Mouse (Mus musculus) T-helper 17 cell (primary cell): ENCODE results near the gene Trhr2.

Experiments
- in situ Hi-C, 2 experiments: fragments of 300-600 bp; cut with MboI, MseI; formaldehyde crosslinking; loops; 1 replicate in 1 of 2; 2 replicates in 1 of 2; pipeline ENCODE4 v1.15.1; 2025; ENCODE audit warnings: high pct_unique_total_duplicates in 2 of 2

Trhr2 gene

DNA sequence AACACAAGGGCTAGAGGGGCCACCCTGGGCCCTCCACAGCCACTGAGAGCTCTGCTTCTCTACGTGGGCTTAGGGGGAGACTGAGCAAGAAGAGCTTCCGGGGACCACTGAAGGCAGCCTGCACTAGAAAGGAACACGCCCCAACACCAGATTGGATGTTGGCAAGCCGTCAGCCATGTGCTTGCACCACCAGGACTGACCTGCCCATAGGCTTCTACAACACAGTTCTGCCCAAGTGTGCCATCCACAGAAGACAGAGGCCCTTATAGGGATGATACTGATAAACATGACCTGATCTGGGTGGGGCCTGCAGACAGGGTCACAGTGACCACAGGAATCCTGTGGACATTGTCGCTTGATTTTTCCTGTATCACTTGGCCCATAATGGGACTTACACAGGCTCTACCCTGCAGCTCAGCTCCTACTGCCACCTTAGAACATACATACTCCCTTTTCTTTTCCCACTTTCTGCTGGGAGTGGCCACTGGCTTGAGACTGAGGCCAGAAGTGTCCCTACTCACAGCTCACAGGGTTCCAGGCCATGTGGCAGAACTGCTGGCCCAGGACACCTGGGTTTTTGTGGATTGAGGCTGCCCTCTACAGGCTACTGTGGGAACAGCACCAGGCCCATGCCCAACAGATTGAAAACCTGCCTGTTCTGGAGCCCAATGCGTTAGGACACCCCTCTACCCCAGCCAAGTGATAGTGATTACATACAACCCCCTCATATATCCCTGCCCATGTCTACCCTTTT lies 27.6 kb downstream of the Trhr2 start:
- in situ Hi-C loops: loop anchor here (5.0 kb wide), 1 partner anchor 61 kb away; no protein-coding TSS in a partner anchor

DNA sequence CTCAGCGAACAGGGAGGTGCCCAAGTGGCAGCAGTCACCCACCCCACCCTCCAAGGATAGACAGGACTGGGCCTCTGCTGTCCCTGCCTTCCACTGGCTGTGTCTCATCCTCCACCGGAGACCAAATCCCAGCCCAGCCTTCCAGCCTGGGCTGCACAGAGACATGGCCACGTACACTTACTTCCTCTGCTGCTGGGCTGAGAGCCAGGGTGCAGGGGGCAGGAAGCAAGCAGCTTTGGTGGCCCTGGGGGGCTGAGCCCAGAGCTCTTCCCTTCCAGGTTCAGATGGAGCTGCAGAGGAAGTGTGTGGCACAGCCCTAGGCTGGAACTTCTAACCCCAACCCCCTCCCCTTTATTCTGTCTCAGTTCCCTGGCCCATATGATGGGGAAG lies 29.4 kb downstream of the Trhr2 start:
- in situ Hi-C loops: loop anchor here (5.0 kb wide), 1 partner anchor 59 kb away; no protein-coding TSS in a partner anchor

DNA sequence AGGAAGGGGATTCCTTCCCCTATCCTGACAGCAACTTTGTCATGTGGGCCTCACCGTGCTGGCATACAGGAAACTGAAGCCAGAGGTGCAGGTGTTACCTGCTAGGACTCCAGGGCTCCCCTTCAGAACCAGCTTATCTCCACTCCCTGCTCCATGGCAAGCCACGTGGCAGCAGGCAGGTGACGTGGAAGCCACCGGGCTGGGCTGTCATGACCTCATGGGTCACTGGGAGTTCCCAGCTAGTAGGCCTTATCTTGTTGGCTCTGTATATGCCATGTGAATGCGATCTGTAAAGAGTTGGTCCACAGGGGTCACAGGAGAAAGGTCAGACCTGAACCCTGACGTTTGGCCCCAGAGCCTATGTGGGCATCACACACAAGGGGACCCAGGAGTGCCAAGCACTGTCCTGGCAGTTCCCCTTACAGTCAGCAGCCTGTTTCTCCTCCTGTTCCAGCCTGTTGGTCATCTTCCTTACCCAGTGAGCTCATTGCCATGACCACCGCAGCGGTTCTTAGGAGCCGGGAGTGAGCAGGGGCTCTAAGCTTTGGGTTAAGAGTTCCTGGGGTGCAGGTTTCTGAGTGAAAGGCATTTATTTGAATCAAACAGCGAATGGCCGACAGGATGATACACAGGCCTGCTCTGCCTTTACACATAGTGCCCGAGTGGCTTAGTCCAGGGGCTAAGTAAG lies 30.0 kb downstream of the Trhr2 start:
- in situ Hi-C loops: loop anchor here (5.0 kb wide), 1 partner anchor 58 kb away; no protein-coding TSS in a partner anchor

DNA sequence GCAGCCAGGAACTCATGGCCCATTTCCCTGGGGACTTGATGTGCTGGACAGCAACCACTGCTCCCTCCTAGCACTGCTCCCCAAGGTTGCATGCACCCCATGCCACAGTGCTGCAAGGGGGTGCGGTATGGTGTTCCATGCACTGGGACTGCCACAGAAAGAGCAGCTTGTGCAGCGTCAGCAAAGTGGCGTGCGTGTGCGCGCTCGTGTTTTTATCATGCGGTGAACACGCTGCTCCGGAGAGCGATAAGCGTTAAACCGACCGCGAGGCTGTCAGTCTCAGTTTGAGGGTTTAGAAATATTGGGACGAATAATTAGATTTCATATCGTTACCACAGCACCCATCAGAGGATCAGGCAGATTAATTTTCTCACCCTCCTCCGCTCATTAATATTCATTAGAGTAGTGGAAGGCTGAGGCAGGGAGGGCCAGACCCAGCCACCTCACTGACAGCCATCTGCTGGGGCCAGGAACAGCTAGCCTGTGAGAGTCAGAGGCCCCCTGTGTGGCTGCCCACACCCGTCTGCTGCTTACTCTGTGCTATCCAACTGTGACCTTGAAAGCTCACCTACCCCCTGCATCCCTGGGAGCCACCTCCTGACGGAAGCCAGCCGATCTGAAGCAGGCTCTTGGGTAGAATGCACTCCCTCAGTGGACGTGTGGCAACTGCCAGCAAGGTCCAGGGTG lies 30.9 kb downstream of the Trhr2 start:
- in situ Hi-C loops: loop anchor here (5.0 to 10.0 kb wide), 2 partner anchors 57 to 555 kb away; no protein-coding TSS in a partner anchor

DNA sequence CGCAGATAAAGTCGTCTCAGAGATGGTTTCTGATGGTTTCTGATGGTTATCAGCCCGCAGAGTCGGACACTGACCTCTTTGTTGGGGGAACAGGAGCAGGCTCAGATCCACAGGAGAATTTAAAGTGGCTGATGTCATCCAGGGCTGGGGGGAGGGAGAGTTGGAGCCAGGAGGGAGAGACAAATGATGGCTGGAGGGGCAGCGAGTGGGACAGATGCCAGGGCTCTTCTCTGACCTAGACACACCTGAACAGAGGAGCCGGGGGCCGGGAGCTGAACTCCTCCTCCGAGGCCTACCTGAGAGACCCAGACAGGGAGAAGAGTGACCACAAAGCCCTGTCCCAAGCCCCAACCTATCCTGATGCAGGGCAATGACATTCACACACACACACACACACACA lies 31.5 kb downstream of the Trhr2 start:
- in situ Hi-C loops: loop anchor here in 1 of 2 experiments (10.0 kb wide), 1 partner anchor 554 kb away; no protein-coding TSS in a partner anchor

DNA sequence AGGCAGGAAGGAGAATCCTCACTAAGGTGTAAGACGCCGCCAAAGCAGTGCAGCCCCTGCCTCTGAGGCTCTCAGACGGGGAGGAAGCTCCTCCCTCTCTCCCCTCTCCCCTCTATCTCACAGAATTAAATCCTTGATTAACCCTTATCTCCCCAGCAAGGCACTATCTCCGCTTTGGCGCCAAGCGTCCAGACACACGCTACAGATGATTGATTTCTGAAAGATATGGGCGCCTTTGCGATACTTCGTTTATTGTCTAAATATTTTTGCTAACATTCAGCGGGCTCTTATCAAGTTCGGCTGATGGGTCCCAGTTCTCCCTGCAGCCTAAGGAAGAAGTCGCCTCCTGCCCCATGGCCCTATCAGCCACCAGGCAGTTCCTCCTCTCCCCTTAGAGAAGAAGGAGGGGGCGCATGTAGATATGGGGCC lies 34.4 kb downstream of the Trhr2 start:
- in situ Hi-C loops: loop anchor here in 1 of 2 experiments (10.0 kb wide), 1 partner anchor 551 kb away; no protein-coding TSS in a partner anchor

DNA sequence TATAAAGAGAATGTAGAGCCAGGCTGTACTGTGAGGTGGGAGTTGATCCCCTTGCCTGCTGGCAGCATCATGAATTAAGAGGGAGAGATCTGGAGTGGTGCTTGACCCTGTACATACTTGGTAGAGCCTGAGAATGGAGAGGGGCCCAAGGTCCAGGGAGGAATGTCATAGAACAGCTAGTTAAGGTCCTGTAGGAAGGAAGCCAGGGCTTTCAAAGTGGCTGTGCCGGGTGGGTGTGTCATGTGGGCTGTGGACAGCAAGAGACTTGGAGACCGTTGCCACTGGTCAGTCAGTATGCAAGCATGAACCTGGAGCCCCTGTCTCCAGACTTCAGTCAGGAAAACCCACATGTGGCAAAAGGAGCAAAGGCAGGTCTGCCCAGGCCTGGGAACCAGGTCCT lies 35.4 kb downstream of the Trhr2 start:
- in situ Hi-C loops: loop anchor here in 1 of 2 experiments (10.0 kb wide), 1 partner anchor 550 kb away; no protein-coding TSS in a partner anchor

DNA sequence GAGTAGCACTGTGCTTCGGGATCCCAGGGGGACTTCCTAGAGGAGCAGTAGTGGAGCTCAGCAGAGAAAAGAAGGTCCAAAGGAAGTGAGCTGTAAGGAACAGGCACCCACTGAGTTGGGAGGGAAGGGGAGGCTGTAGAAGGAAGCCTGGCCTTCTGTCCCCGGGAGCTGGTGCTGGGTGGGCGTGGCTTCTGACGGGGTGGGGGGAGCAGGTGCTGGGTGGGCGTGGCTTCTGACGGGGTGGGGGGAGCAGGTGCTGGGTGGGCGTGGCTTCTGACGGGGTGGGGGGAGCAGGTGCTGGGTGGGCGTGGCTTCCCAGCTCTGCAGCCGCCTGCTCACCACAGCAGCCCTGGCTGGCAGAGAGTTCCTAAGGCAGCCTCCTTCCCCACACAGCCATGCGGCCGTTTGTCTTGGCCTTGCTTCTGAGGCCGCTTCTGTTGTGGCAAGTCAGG lies 36.6 kb downstream of the Trhr2 start:
- in situ Hi-C loops: loop anchor here in 1 of 2 experiments (10.0 kb wide), 1 partner anchor 549 kb away; no protein-coding TSS in a partner anchor

DNA sequence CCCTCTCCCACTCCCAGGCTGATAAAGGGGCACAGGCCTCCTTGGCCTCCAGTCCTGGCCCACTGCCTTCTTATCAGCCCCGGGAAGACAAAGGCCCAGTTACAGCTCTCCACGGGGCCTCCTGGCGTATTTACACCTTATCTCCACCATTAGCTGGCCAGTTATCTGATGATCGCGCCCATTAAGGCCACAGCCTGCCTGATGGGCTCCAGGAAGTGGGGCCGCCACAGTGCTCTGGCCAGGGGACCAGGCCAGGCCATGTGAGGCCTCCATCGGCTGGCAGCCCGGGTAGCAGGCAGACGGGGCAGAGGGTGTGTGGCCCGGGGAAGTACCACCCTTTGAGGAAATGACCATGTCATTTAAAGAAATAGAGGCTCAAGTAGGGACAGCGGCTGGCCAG lies 37.8 kb downstream of the Trhr2 start:
- in situ Hi-C loops: loop anchor here in 1 of 2 experiments (10.0 kb wide), 1 partner anchor 548 kb away; no protein-coding TSS in a partner anchor

DNA sequence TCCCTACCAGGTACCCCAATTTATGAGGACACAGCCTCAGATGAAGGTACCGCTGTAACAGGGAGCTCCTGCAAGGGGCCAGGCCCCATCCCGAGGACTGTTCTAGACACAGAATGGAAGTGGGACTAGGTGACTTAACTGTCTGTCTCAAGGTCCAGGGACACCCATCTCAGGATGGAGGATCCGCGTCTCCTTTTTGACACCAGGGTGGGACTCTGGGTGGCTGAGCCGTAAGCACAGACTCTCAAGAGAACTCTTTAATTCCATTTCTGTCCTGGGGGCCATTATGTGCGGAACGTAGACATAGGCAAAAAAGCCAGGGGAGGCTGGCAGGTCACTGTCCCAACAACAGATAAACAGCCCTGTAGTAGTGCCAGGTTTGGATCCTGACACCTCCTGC lies 38.4 kb downstream of the Trhr2 start:
- in situ Hi-C loops: loop anchor here in 1 of 2 experiments (10.0 kb wide), 1 partner anchor 547 kb away; no protein-coding TSS in a partner anchor

DNA sequence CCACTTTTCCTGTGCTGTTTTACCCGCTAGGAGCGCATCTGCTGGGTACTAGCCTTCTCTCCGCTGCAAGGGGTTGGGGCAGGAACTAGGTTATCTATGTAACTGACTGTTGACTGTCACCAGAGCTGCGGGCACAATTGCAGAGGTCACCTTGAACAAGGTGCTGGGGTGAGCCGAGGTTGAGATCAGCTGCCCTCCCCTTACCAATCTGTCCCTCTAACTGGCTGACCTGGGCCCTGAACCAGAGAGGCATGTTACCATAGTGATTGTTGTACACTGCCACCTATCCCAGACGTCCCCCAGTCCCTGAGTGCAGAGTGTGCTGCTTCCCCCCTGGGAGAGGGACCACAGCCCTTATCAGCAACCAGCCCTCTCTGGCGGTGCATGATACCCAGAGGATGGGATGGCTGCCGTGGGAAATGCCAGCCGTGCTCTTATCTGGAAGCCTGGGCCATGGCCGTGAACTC lies 39.1 kb downstream of the Trhr2 start:
- in situ Hi-C loops: loop anchor here in 1 of 2 experiments (10.0 kb wide), 1 partner anchor 547 kb away; no protein-coding TSS in a partner anchor

DNA sequence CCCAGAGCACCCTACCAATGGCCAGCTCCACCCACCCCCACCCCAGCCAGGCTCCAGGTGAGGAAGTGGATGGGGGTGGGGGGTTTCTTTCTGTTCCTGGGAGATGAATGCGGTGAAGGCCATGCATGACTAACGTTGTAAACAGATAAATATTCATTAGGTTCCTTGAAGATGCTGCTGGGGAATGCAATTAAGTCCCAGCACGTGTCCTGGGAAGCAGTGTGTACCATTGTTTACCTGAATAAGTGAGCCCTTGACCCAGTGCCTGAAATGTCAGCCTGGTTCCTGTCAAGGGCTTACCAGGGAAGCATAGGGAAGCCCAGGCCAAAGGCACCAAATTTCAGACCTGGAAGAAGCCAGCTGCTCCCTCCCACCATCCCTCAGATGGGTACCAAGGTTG lies 40.0 kb downstream of the Trhr2 start:
- in situ Hi-C loops: loop anchor here in 1 of 2 experiments (10.0 kb wide), 1 partner anchor 546 kb away; no protein-coding TSS in a partner anchor

DNA sequence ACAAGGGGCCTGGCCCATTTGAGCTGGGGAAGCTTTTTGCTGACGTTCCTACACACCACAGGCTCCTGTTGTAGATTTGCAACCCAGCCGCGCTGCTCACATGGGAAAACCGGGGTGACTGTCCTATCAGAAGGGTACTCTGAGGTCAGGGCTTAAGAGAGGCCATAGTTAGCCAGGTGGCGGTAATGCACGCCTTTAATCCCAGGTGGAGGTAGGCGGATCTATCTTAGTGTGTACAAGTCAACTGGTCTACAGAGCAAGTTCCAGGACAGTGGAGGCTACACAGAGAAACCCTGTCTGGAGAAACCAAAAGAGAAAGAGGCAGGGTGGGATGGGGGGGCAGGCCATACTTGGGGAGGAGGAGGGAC lies 40.9 kb downstream of the Trhr2 start:
- in situ Hi-C loops: loop anchor here in 1 of 2 experiments (10.0 kb wide), 1 partner anchor 545 kb away; no protein-coding TSS in a partner anchor

DNA sequence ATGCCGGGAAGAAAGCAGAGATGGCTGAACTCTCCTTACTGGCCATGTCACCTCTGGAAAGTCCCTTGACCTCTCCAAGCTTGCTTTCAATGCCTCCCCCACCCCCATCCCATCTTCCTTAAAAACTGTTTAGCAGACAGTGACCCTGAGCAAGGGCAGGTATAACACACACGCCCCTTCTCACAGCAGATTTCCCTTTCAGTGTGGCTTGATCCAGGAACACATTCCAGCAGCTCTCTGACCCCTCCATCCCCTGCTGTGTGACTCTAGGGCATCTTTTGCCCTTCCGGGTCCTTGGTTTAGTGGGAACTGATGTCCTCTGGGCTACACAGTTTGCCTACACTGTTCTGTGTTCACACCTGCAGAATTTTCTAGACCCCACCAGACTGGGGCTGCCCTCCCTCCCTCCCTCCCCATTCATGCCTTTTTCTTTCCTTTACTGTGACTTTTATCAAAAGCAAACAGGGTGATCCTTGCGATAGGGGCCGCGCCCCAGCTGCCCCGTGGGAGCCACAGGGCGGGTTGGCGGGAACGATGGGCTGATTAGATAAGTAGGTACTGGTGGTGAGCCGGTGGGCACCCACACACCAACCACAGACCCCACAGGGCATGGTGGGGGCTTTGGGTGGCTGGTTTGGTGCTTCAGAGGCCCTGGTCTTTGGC lies 41.4 kb downstream of the Trhr2 start:
- in situ Hi-C loops: no loop called here

DNA sequence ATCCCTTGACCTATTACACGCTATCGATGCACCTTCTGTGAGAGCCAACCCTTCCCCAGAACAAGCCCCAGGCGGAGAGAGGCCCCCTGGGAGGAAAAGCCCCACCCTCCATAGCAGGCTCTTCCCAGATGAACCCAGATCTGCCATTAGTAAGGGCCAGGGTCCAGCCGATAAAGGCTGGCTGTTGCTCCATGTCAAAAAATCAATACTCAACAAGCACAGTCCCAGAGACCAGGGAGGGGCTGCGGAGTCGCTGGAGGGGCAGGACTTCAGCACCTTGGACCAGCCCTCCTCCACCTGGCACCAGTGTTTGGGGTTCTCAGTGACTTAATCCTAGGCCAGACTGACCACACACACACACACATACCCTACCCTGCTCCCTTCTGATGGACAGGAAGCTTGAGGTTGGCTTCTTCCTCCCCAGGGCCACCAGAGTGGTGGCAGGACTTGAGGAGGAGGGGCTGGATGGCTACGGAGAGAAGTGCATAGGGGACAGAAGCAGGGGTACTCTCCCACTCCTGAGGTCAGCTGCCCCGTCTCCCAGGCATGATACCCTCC lies 42.5 kb downstream of the Trhr2 start:
- in situ Hi-C loops: no loop called here

DNA sequence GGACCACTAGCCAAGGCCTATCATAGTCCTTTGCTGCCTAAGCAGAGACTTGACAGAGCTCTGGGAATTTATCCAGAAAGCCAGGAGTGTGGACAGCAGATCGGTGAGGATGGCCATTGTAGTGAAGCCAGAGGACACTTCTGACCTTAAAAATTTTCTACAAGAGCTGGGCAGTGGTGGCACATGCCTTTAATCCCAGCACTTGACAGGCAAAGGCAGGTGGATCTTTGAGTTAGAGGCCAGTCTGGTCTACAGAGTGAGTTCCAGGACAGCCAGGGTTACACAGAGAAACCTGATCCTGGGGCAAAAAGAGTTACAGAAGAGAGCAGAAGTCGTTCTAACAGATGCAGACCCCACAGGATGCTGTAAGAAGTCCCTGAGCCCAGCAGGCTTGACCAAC lies 44.1 kb downstream of the Trhr2 start:
- in situ Hi-C loops: no loop called here

DNA sequence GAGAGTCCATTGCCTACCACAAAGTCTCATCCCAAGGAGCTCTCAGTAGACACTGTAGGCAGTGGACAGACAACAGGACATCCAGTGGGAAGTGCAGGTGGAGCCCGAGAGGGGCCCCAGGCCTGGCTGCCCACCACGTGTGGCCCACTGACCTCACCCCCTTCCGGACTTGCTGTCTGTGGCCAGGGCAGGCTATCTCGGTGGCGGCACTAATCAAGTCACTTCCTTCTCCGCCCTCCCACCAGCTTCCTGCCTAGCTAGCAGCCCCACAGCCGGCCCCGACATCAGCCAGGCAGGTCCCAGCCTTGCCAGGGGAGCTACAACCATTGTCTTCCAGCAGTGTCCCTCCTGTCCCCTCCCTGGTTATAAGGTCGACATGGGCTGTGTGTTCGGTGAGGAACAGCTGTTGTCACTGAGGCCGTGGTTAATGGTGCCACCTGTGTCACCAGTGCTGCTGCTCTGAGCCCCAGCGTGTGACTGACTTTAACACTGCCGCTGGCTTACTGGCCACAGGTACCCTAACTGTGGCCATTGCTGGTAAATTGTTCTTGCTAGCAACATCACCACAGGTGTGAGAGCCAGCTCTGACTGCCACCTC lies 45.5 kb downstream of the Trhr2 start:
- in situ Hi-C loops: no loop called here

DNA sequence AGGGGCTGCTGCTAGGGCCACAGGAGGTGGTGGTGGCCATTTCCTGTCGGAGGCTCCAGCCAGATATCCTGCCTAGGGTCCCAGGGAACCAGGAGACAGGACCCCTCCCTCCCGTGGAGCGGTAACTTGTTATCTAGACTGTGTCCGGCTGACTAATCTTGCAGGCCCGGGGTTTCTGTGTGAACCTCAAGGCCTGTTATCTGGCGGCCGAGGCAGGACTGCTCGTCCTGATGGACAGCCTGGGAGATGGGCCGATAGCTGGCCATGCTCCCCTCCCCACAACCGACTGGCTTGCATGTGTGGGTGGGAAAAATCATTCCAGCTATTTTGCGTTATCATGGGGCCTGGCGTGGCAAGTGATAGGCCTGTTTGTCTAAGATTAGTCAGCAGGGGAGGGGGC lies 47.2 kb downstream of the Trhr2 start:
- in situ Hi-C loops: no loop called here

DNA sequence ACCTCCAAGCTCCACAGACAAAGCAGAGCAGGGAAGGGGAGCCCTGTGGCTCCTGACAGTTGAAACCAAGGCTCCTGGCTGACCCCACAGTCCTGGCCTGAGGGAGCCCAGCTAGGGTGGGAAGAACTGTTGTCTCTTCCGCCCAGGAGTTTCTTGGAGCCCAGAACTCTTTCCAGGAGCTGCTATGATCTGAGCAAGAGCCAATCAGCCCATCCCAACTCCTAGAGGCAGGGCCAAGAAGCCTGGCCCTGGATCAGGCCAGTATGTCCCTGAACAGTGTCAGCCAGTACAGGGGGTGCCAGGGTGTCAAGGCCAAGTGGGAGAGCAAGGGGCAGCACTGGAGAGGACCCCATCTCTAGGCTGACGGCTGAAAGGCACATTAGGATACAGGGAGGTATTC lies 48.0 kb downstream of the Trhr2 start:
- in situ Hi-C loops: no loop called here

DNA sequence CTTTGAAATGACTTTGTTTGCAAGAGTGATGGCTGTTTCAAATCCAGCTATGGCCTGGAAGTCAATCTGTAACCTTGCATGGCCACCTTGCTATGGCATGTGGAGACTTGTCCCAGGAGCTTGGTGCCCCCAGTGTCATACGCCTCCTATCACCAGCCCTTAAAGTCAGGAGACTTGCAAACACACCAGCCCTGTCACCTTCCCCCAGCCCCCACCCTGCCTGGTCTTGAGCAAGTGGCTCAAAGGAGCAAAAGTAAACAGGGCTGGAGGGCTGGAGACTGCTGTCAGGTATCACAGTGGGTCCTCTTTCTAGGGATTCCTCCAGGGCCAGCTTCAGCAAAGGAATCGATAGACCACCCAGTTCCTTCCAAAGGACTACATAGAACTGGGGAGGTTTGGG lies 49.4 kb downstream of the Trhr2 start:
- in situ Hi-C loops: no loop called here
